Mouse (Mus musculus): ENCODE measurements around the gene Gm4969.

DNA sequence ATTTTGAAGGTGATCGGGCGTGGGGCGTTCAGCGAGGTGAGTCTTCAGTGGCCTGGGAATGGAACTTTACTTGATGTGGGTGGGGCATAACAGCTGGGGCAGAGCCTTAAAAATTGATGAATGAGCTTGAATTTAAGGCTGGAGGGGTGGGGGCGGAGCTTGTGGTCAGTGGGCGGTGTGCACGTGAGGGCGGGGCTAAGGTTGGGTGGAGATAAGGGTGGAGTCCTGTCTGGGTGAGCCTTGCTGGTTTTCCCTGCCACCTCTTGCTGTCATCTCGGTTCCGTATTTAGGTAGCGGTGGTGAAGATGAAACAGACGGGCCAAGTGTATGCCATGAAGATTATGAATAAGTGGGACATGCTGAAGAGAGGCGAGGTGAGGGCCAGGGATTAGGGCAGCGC lies 32.1 kb downstream of the Gm4969 start:
- no peak for TF ChIP-seq CTCF (IDR thresholded peaks at IDR 0.05; ENCODE audit: low read depth)
- TF ChIP-seq EP300 (IDR thresholded peaks at IDR 0.05; ENCODE audit: low read depth): no peak
